Mouse (Mus musculus) retina, adult 2 months (tissue): ENCODE data around the gene Fam178b.
"Not testable (repeated sequence)": the region's sequence is repeated elsewhere in the genome, so short reads cannot be mapped to it uniquely, and the experiment has no call there.

Experiments used
- DNase-seq: peaks from one replicate; pipeline ENCODE4 v3.0.0-alpha.2; 2012; ENCODE audit warnings: low read depth, low spot score

Fam178b gene

DNA sequence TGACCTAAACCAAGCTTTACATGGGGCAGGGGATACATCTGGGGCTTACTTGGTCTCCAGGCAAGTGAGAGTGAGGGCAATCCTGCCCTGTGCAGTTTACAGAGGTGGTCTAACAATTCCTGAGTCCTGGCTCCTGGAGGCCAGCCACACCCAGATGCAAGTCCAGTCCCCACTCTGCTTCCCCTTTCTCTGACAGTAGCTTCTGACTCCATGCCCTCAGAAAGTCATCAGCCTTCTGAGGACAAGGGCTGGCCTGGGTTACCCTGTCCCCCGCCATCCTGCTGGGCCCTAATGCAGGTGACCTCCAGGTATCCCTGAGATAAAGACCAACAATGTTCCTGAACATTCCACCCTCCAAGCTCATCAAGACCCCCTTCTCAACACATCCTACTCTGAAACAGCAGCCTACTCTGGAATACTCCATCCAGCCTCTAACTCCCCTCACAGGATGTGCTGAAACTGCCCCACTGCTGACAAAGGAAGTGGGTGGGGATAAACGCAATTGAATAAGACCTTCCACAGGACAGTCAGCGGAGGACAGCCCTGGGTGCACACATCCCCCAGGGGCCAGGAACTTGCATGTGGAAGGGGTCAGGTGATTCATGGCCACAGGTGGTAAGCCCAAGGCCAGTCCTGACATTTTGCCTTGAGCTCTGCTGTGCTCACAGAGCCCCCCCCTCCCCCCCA lies 52.8 kb downstream of the Fam178b start:
- no peak for DNase-seq

DNA sequence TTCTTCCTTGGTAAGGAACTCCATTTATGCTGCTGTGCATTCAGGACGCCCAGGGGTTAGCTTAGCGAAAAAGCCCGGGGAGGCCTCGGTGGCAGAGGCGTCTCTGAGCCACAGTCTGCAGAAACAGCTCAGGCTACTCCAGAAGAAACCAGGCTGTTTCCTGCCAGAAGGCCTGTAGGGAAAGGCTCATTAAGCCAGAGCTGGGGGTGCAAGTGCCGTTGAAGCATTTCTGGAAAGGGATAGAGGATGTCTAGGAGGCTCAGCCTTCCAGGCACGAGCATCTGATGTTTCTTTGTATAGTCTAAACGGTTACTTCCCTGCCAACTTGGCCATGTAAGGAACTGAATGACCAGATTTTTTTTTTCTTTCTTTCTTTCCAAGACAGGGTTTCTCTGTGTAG lies 54.4 kb downstream of the Fam178b start:
- DNase-seq = no peak

DNA sequence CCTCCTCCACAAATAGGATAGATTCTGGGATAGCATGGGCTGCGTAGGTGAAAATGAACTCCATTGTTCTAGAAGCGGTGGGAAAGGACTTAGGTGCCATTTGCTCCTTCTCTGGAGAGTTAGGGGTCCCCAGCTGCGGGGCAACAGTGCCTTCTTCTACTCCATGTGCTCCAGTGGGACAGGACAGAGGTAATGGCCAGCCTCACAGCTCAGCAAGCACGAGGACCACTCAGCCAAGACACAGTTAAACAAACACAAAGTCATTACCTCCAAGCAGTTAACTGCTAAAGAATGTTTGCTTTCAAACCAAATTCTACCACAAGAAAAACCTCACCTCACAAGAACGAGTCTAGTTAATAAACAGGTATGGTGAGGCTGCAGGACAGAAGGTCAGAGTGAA lies 57.5 kb downstream of the Fam178b start:
- DNase-seq = no peak

DNA sequence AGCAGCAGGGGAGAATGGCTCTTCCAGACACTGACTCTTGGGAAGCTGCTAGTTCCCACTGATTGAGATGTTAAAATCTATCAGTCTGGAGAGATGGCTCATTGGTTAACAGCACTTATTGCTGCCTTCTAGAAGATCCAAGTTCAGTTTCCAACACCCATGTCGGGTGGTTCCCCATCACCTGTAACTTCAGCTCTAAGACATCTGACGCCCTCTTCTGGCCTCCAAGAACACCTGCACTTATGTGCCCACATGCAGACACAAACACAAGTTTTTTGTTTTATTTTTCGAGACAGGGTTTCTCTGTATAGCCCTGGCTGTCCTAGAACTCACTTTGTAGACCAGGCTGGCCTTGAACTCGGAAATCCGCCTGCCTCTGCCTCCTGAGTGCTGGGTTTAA lies 67.0 kb downstream of the Fam178b start:
- not testable (repeated sequence) for DNase-seq

DNA sequence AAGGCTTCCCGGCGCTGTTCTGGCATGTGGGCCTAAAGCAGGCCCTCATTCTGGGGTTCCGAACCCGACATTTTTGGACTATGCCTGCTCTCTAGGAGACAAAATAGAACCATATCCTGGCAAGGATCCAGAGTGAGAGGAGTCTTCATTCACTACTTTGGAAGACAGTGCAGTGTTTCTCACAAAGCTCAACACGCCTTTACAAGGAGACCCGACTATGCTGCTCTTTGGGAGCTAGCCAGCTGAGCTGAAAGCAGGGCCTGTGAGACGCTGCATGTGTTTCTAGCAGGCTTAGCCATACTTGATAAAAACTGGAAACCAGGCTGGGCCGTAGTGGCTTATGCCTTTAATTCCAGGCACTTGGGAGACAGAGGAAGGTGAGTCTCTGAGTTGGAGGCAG lies 67.8 kb downstream of the Fam178b start:
- no peak for DNase-seq

DNA sequence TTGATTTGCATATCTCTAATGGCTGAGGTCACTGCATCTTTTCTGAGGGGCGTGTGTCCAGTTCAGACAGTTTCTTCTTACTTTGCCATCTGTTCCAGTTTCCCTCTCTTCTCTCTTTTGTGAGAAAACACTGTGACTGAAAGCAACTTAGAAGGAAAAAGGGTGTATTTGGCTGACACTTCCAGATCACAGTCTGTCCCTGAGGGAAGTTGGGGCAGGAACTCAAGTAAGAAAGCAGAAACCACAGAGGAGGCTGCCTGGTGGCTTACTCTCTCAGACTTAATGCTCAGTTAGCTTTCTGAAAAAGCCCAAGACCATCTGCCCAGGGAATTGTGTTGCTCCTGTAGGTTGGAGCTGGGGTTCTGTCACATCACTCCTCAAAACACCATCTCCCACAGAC lies 68.4 kb downstream of the Fam178b start:
- no peak for DNase-seq

DNA sequence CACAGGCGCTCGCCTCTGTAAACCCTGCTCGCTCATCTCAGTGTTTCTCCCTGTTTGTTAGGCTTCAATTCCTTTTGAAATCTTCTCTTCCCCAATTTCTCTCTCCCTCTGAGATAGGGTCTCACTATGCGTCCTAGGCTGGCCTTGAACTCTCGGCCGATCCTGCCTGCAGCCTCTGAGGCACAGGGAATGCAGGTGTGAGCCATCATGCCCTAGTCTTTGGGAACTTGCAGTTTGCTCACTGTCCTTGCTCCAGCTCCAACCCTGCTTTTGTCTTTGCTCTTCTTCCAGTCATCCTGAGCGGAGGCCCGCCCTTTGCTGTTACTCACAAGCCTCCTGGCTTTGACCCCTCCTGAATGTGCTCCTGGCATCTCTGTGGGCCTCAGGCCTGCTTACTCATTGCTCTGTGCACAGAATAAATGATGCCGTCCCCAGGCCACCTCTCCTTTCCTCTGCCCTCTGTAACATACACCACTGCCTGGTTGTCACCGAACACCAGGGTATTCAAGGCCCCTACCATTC lies 69.5 kb downstream of the Fam178b start:
- DNase-seq = no peak

DNA sequence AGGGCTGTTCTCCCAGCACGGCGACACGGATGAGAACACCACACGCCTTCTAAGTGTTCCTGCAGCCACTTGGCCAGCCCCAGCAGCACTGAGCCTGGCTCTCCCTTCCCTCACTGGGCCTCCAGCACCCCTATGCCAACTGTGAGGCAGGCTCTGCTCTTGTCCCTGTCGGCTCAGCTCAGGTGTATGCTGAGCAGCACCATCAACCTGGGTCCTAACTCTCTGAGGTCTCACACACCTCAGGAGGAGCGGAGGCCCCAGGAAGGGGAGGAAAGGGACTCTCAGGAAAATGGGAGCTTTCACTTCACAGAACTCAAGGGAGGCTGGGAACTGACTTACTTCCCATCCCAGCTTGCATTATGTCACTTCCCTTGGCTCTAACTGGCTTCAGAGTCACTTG lies 70.6 kb downstream of the Fam178b start:
- DNase-seq = no peak

DNA sequence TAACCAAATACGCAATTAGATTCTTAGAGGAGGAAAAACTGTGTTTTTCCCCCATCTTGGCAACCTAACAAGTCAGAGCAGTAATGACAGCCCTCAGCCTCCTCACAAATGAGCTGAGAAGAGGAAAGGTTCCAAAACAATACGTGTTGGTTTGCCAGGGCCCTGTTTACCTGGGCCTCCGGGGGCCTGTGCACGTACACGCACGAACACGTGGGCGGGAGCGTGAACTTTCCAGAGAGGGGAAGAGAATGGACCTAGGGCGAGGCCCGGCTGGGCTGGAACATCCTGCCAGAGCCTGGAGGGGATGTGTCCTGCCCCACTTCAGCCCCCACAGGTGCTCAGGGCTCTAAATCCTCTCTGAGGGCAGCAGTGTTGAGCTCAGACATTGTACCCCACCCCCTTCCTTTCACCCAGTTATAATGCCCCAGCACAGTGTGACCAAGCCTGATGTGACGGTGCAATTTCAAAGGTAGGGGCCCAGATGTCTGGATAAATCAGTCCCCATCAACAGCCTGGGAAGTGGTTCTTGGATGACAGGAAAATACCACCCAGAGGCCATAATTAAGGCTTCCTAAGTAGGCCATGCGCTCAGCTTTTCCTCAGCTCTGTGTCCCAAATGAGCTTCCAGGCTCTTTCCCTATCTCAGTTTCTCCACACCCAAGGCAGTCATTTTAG lies 71.4 kb downstream of the Fam178b start:
- DNase-seq = no peak

DNA sequence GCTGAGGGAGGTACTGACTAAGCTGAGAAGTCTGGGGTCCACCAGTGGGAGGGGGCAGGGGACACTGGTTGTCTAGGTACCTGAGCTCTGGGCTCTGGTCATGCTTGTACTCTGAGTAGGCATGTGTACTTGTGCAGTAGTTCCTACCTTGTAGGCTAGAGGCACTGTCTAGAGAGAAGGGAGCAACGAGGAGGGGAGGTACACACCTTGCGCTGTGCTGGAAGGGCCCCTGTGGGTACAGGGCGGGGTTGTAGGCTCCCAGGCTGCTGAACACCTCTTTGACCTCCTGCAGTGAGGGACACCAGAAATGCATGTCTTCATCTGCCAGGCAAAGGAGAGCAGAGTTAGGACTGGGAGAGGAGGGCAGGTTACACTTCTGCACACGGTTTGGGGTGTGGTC lies 74.8 kb downstream of the Fam178b start:
- DNase-seq = no peak

DNA sequence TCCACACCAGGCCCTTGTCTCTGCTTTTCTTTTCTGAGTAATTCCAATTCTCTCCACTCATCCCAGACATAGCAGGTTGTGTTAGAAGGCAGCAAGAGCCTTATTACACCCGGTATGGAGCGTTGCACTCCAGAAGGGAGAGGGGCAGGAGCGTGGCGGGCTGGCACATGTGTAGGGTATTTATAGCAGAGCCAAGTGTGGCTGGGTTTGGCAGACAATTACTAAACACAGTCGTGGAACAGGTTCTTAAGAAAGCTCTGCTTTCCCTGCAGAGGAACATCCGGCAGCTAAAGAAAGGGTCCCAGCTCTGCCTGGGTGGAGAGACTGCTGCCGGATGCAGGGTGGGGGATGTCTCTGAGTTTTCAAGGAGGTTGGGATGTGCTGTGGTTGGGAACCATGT lies 76.0 kb downstream of the Fam178b start:
- DNase-seq = no peak

DNA sequence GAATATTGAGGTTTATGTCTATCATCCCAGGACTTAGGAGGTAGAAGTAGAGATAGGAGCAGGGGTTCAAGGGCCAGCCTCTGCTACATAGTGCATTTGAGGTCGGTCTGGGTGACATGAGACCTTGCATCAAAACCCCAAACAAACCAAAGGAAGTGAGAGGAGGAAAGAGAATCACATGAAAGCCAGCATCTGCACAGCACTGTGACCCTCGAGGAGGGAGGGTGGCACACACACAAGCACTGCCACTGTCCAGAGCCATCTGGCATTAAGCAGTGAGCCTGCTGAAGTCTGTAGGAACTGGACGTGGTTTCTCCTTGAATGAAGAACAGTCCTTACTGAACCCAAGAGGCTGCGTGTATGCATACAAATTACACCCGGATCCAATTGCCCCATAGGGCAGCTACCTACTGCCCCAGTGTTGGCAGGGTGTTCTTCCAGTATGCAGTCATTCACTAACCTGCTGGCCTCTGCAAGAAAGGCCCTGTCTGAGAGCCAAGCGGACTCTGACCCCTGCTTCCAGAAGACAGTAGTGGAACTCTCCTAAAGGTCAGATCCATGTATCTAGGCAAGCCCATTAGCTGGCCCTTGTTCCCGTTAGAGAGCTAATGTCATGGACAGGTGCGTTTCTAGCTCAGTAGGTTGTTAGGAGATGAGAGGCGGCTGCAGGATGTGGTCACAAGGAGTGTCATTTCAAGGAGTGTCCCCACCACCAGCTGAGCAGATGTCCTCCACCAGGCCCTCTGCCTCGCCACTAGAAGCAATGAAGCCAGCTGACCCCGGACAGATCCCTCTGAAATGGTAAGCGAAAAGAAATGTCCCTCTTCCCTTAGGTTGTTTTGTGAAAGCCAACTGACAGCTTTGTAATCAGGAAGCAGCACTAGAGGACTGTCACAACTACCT lies 78.5 kb downstream of the Fam178b start:
- no peak for DNase-seq

DNA sequence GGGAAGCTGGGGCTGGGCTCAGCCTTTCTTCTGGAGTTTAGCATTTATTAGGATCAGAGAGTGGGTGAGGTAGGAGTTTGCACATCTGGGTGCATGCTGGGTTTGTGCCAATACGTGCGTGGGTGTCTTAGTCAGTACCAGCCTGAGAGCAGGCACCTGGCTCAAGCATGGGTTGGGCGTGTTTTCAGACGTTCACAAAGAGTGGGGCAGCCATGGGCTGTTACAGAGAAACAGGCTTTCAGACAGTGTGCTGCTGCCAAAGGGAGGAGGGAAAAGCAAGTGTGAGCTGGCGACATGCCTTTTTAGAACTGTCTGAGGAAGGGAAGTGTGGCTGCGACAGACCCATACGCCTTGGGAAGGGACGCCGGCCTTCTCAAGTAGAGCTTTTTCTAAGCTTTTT lies 79.6 kb downstream of the Fam178b start:
- DNase-seq = no peak

DNA sequence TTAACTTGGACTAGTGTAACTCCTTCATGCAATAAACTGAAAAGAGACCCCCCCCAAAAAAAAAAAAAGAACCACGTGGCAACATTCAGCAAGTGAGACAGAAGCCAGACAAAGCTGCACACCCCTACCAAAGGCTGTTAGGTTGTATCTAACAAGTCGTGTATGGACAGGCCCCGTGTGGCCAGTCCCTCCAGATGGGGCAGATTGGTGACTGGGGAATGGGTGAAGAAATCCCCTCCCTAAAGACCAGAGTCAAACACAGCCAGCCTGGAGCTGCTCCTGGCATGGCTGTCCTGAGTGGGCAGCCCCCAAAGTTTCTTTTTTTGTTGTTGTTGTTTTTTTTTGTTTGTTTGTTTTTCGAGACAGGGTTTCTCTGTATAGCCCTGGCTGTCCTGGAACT lies 80.7 kb downstream of the Fam178b start:
- no peak for DNase-seq

DNA sequence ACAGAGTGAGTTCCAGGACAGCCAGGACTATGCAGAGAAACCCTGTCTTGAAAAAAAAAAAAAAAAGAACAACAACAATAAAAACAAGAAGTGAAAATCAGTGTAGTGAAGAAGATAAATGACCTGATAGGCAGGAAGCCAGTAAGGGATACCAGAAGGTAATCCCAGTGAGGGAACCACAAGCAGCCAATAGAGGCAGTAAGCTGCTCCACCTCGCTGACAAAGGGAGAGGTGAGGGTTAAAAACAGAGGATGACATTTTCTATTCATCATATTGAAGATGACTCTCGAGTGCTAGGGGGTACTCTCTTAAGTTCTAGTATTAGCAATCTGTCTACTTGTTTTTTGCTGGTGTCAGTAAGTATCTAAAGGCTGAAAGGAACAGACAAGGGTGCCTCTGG lies 84.6 kb downstream of the Fam178b start:
- DNase-seq = no peak

DNA sequence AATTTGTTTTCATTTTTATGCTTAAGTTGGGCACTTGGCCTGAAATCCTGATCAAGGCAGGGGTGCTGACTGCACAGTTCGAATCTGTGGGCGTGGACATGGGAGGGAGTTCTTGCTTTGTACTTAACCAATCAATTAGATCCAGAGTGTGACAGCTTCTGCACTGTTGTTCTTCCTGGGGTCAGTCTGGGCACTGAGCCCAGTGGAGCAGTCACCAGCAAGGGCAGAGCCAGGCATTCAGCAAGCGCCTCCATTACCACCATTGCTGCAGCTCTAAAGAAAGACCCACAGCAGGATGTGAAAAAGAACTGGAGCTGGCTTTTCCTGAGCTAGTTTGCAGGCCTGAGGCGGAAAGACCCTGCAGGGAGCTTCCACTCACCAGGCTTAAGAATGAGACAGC lies 86.9 kb downstream of the Fam178b start:
- DNase-seq = no peak

DNA sequence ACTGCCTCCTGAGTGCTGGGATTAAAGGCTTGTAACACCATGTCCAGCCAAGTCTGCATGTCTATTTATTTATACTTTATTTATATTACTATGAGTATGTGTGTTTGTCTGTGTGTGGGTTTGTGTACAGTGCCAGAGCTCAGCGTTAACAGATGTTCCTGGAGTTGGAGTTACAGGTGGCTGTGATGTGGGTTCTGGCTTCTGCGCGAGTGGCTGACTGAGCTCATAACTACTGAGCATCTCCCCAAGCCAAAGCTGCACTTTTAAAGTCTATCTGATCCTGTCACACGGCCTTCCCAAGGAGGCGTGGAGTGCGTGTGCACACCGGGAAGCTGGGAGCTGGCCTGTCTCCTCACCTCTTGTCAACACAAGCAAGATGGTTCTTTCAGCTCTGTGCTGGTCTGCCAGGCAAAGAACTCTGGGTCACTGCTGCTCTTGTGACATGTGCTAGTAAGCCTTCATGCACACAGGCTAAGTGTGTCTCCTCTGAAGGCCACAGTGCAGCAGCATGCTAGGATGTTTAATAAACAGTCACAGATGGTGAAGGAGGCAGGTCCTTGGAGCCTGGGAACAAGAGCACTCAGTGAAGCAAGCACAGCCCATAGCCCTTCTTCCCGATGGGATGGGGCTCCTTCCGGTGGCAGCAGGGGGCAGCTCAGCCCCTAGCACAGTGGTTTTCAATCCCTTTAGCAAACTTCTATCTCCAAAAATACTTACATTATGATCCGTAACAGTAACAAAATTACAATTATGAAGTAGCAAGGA lies 87.6 kb downstream of the Fam178b start:
- DNase-seq = no peak

DNA sequence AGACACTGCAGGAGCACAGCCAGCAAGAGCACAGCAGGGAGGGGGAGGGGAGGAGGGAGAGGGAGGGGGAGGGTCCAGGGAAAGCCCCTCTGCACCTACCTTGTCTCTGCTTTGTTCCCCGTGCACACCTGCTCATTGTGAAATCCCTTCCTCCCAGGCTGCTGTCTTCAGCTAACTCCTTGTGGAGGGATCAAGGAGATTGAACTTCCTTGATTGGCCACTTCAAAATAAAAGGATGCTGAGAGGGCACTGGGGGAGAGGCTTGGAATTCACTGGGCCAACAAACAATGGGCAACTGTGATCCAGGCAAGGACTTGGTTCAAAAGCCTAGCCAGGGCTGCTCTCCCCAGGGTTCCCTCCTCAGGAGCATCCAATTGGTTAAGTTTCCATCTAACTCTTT lies 89.9 kb downstream of the Fam178b start:
- DNase-seq = no peak

DNA sequence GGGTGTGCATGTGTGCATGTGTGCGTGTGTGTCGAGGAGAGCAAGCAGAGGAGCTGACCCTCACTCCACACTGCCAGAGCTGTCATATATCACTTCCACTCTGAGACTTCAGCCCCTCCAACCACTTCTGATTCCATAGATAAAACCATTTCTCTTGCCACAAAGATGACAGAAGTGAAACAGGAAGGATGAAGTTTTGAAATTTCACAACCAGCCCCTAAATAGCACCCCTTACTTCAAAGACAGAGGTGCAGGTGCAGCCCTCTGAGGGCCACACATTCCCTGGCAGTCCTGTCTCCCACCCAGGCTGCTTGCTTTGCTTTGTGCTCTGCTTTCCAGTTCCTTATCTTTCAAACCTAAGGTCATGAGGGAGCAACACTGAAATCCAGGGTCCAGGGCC lies 91.6 kb downstream of the Fam178b start:
- DNase-seq = no peak

DNA sequence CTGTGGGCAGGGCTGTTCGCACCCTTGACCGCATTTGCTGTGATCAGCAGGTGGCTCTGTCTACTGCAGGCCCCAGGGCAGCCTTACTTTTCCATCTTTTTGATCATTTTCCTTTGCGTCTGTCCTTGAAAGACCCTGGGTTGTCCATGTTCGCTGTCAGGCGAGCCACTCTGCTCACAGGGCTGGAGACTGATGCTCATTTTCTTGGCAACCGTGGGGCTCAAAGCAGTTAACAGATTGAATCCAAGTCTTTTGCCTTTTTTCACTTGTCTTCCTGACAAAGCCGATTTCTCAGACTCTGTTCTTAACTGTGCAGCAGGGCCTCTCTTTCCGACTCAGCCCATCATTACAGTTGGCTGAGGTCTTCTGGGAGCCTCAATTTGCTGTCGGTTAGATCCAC lies 92.3 kb downstream of the Fam178b start:
- no peak for DNase-seq

DNA sequence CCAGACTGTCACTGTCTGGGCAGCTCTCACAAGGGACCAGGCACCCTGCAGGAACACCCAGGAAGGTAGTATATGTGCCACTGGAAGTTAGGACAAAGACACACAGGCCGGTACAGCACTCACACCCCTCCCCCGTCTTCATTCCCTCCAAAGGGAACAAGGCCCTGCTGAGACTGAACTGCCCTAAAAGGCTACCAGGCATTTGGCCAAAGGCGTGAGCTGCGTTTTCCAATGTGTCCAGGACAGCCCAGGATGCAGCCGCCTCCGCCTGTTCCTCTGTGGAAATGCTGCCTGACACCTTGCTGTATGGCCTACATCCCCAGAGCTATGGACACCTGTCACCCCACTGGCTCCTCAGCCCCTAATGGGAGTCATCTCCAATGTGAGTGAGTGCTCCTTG lies 93.5 kb downstream of the Fam178b start:
- DNase-seq = no peak
